Mouse (Mus musculus): ENCODE results near the gene Tmem63b.

DNA sequence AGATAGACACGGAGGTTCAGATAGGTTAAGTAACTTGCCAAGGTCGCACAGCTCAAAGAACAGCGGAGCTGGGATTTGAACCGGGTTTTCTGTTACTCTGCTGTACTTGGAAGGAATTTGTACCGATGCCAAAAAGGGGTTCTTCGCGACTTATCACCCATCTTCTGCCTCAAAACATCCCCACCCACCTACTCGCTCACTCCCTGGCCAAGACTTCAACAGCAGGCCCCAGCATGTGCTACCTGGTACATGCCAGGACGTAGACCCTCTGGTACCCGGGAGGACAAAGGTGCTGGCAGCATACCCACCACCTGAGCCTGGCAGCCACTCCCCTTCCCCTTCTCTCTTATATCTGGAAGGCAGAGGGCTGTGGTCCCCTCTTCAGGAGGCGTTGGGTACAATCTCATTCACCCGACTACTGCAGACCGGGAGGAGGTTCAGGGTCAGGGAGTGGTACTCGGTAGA is 2.0 kb downstream of the Tmem63b start:
- TF ChIP-seq CTCF (IDR thresholded peaks at IDR 0.05): no peak
- TF ChIP-seq EP300 (IDR thresholded peaks at IDR 0.05): no peak

All from lung, postnatal 0 days (tissue).